Mouse (Mus musculus) forelimb bud, embryonic 11.5 days (tissue): ENCODE data around the gene Loxl1.

ENCODE experiments used
- DNase-seq: peaks from one replicate; pipeline ENCODE4 v3.0.0-alpha.2; 2012; ENCODE audit warnings: low read depth, low spot score

Gene Loxl1

GRCm38 (mm10) chr9:58312196-58312943 lies 616 bp downstream of the Loxl1 start:
- DNase-seq: no peak

GRCm38 (mm10) chr9:58311191-58311910 lies 1.6 kb downstream of the Loxl1 start:
- DNase-seq: no peak

GRCm38 (mm10) chr9:58310043-58310660 lies 2.8 kb downstream of the Loxl1 start:
- no peak for DNase-seq

DNA sequence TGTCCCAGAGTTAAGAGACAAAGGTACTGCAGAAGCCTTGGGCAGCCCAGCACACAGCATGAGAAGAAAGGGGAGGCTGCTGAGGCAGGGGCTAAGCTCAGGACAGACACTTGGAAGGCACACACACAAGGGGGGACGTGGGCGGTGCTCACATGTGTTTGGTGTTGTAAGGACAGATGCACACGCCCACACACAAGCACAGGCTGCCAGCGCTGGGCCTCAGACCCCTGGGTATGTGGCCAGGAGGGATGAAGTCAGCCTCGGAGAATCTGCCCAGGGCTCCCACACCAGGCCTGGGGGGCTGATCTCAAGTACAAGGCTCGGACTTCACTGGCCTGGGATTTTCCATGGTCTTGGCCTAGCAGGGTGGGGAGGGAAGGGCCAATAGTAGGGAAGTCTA lies 4.6 kb downstream of the Loxl1 start:
- DNase-seq: no peak

DNA sequence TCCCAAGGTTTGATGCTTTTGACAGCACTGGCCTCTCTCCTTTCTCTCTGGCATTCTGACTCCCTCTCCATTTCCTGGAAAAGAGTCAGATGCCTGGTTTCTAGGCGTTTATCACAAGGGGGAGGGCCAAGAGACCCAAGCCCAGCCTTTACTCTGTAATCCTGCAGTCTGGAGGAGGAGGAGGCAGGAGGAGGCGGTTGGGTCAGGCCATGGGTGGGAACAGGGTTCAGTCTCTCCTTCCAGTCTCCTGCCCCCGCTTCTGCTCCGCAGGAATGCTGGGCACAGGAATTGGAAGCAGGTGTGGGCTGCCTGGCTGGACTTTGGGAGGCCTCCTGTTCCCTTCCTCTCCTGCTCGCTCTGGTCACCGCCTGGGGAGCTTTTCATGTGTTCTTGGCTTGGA lies 7.3 kb downstream of the Loxl1 start:
- peak; percentile 62 for DNase-seq

DNA sequence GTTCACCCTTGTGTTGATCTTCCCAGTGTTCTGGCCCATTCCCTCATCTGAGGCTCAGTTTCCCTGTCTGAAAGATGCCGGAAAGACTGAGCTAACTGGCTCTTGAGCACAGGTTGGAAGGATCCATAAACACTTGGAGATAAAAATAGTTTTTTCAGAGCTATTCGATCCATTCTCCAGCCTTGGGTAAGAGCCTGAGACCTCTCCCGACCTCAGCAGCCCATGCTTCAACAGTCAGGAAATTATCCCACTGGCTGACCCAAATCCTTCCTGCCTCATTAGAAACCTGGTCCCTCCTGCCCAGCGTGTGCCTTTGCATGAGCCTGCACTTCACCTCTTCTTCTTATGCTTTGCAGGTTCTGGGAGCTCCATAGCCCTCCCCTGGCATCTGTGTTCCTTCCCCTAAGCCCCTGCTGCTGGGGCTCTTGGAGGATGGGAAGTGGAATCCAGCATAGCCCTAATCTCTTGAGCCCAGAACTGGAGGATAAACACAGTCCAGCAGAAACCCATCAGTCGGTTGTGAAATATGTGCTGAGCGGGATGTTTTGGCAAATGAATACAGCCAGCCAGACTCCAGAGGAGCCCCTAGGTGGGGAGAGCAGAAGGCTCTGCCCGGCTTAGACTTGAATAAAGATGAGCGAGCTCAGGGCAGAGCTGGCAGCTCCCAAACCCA lies 9.3 kb downstream of the Loxl1 start:
- no peak for DNase-seq

- DNase-seq: no peak
Measured at GRCm38 (mm10) chr9:58303115-58303514, 9.9 kb downstream of the Loxl1 start.

DNA sequence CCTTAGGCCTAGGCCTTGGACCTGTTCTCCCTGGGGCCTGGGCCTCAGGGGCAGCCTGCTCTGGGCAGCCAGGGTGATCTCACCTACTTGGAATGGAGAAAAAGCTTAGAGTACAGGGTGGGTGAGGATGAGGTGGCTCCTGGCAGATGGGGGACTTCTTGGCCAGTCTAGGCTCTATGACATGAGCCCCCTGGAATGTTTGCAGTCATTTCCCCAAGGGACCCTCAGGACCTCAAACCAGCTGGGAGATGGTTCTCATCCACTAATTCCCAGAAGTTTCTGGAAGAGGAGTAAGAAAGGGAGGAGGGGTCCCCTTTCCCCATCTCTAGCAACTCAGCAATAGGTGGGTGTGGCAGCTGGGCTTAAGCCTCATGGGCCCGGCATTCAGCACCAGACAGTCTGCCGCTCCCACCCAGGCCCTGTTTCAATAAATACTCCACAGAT lies 13.6 kb downstream of the Loxl1 start:
- DNase-seq: no peak

DNA sequence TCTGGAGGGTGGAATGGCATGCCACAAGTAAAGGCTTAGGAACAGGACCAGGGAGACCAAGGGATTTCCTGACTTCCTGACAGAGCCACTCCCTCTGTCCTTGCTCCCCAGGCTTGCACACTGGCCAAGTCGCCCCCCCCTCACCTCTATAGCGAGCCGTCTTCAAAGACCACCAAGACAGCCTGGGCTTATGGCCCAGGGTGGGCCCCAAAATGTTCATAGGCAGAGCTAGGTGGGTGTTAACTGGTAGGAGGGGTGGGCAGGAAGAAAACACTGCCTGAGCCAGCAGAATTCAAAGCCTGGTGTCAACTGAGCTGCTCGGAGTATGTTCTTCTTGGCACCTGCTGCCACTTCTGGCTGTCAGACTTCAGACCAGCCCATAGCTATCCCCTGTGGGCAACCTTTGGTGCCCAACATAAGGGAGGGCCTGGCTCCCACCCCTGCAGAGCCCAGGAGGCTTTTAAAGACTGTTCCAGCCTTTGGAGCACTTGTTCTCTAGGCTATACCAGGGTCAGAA lies 15.0 kb downstream of the Loxl1 start:
- no peak for DNase-seq

DNA sequence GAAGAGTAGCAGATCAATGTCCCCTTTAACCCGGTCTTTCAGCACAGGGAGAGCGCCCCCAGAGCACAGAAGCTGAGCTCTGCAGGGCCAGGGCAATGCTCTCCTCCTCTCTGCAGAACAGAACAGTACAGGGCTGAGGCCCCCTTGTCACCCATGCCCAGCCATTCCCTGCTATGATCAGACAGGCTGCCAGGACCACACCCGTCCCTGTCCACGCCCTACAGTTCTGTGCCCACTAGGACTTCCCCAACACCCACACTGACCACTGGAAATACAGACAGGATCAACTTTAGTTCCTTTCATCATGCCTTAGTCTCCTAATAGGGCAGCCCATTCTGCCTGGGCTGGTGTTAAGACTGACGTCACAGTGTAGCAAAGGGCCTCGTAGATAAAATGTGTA lies 15.9 kb downstream of the Loxl1 start:
- DNase-seq: no peak

DNA sequence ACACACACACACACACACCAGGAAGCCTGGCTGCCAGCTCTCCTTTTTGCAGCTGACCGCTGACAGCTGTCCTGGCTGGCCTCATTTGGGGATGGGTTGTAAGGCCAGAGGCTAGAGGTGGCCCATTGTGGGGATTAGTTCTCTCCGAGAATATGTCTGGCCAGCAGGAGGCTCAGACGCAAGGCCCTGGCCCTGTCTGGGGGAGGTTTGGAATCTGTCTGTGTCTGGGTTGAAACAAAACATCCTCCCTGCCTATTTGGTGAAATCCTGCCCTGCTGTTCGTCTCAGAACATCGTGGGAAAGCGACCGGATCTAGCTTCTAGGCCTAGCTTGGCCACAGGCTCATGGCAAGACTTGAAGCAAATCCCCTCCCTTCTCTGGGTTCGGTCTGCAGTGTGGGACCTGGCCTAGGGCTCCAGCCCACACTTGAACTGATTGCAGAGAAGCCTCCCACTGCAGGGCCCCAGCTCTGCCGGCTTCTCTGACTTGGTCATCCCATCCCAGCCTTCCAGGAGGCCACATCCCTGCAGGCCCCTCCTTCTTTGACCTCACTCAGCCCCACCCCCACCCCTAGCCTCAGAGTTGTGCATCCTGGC lies 17.1 kb downstream of the Loxl1 start:
- DNase-seq: no peak

DNA sequence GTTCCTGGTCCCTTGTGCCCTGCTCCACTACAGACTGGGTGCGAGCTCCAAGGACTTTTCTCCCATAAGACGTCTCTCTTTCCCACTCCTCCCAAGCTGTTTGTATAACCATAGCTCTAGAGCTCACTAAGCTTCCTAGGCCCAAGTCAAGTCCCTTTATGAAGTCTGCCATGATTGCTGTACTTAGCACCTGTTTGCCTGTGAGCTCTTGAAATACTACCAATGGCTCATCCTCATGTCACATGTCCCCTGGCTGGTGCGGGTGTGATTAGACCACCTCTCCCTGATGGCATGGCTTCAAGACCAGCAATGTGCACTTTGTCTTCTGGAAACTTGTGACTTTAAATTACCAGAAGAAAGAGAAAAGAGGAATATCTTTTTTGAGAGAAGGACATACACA lies 17.6 kb downstream of the Loxl1 start:
- DNase-seq: no peak

DNA sequence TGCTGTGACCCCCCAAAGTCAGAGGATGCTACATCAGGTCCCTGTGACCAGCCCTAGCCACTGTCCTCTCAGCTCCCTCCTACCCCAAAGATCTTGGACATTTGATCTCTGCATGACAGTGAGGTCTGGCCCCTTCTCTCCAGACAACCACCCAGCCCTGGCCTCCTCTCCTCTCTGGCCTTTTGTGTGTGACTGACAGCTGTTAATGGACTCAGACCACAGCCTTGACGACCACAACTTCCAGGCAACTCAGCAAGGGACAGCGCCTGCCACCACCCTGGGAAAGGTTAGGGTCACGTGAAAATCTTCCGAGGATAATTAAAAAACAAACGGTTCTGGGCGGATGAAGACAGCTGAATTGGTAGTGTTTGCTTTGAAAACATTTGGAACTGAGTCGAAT lies 18.5 kb downstream of the Loxl1 start:
- no peak for DNase-seq

DNA sequence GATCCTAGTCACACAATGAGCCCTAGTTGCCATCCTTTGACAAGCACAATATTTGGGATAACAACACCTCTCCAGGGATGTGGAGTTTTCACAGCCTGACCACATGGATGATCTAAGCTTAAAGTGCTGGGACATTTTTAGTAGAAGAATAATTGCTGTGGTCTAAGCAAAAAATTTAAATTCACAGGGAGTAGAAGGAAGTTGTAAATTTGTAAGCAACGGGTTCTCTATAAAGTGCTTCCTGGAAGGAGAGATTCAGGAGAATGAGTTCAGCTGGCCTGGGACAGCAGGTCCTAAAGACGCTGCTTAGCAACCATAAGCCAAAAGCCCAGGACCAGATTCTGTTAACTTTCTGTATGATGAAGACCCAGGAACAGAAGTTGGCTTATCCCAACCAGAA lies 23.1 kb downstream of the Loxl1 start:
- DNase-seq: no peak

DNA sequence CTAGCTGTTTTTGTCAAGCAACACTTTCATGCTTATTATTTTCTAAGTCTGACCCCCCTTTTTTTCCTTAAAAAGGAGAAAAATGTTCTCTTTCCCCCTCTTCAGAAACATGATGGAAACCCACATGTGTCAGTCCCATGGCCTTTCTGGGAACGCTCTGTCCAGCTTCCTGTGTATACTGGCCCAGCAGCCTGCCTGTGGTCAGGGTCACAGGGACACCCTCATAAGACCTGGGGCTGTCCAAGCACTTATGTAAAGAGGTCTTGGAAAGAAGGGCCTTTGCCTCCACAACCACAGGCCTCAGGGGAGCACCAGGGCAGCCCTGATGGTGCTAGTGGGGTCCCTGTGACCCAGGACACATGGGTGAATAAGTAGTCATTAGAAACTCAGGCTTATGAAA lies 23.9 kb downstream of the Loxl1 start:
- DNase-seq: no peak

- DNase-seq: no peak
Measured at GRCm38 (mm10) chr9:58283431-58283830, 29.6 kb downstream of the Loxl1 start.

DNA sequence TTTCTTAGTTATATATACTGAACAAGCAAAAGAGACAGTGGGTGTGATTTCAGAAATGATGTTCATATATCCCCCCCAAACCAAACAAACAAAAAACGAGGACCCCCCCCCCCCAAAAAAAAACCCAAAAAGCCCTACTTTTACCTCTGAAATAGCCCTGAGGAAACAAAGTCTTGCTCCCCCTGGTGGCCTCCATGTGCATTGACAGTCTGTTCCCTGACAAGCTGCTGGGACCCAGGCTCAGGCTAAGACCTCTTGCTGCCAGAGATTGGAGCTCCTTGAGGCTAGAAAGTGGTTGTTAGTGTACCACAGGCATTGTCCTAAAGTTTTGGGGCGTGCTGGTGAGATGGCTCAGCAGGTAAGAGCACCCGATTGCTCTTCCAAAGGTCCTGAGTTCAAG lies 31.4 kb downstream of the Loxl1 start:
- no peak for DNase-seq

DNA sequence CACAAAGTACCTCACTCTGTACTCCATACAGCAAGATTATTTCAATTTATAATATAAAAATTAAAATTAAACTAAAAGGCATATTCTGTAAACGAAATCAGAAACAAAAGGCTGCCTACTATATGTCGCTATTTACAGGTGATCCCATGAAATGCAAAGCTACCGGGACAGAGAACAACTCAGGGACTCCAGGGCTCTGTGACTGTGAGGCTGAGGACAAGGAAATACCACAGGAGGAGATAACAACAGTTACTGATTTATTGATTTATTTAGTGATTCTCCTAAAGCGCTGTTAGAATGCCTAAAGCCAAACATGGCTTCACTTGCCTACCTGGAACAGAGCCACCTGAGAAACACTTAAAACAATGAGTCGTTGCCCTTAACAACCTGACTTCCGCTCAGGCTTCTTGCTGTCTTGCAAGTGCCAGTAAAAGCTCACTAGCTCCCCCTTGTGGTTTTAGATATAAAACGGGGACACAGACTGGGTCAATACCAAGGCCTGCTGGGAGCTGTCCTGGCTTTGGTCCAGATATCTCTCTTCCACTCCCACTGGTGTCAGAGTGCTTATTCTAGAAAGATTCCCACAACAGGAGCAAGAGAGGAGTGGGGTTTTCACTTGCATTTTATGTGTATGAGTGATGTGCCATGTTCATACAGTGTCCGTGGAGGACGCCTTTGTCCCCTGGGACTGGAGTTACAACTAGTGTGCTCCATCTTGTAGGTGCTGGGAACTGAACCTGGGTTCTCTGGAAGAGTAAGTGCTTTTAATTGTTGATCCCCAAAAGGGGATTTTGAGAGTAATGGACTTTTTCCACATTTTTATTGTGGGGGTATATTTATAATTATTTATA lies 32.5 kb downstream of the Loxl1 start:
- peak; percentile 93 for DNase-seq

- DNase-seq: no peak
Measured at GRCm38 (mm10) chr9:58279780-58280179, 33.2 kb downstream of the Loxl1 start.

DNA sequence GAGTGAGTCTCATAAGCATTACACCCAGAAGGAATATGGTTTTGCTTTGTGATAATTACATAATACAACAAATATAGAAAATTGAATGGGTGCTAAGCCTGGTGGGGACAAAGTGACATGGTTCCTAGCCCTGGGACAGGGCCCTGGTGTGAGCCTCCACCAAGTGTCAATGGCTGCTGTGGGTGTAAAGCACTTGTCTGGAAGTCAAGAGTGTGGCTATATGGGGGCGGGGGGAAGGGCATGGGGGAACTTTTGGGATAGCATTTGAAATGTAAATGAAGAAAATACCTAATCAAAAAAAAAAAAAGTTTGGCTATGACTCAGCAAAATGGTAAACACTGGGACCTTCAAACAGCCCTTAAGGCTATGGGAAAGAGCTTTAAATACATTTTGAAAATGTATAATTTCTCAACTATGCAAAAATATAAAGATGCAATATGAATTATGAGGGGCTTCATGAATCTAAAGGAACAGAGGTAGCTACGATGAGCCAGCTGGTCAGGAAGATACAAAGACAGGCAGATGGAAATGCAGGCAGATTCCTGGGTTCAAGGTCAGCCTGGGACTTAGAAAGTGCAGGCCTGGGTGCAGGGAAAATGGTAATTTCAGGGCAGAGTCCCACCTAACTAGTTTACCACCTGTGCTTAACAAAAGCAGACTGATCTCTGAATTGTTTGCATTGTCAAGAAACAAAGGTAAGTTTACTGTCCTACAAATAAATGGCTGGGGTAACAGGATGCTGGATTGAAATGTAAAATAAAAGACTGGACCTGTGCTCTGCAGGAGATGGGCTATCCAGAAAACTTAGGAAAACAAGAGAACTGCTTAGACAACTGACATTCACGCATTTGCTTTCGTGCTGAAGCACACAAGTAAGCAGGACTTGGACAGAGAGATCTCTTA lies 33.9 kb downstream of the Loxl1 start:
- no peak for DNase-seq
